9 mouse cellular contexts compared by ENCODE assay signal in the genomic region with DNA sequence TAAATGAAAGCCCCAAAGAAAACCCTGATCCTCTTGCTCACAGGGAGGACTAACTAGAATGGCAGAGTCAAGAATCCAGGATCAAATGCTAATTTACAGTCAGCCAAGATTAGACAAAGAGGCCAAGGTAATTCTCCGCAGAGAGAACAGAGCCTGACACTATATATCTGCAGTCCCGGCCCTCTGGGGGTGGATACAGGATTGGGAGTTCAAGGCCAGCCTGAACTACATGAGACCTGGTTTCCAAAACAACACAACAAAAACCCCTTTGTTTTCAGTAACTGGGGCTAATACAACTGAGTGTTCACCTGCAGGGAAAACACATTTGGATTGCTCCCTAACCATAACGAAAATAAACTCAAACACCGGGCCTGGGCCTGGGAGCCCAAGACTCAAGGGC. TPM values are rescaled to one million over a fixed set of nuclear protein-coding genes. Genes with fewer than 3 reads are reported as not detected.
DNase-seq lines count a peak whose midpoint lies in the region; ATAC-seq and TF ChIP-seq lines count a peak whose summit lies in the region.
"Had no signal": no experiment of that assay in that cellular context is flagged by ENCODE, and none has a peak within 500 bp of the region (broad histone marks: within the 10 kb centered on the region; RNA-seq: fewer than 3 reads in every experiment).

No protein-coding gene starts in this region.

- WGBS in heart, embryonic 13.5 days: 50% methylated on average over 4 of the region's 4 CpGs
- WGBS in neural tube, embryonic 13.5 days: 80% methylated on average over 4 of the region's 4 CpGs
- 87% methylated on average over 4 of the region's 4 CpGs for WGBS in limb, embryonic 10.5 days
- 62% methylated on average over 4 of the region's 4 CpGs for WGBS in stomach, postnatal 0 days

- intact Hi-C loops in heart, postnatal 14 days (cut with DNase I): loop anchor here (5.0 kb wide), 1 partner anchor 352 kb away; a partner anchor contains a TSS
- intact Hi-C loops in left cerebral cortex, adult 2 months (cut with DNase I): no loop called here

- H3K4me1 ChIP-seq in heart, embryonic 13.5 days: peaks cover 80% of the 10 kb centered on the region
- peaks cover 34% of the 10 kb centered on the region for H3K4me1 ChIP-seq in neural tube, embryonic 13.5 days (replicated peaks)
- H3K4me1 ChIP-seq in limb, embryonic 10.5 days: peaks cover 34% of the 10 kb centered on the region
- peaks cover 21% of the 10 kb centered on the region for H3K4me1 ChIP-seq in stomach, postnatal 0 days (replicated peaks; ENCODE audit: control insufficient read depth, insufficient read depth)

- no peak for DNase-seq in heart, postnatal 14 days
- no peak for DNase-seq in neural tube, embryonic 10.5 days (ENCODE audit: extremely low spot score, low spot score)
- DNase-seq in limb, embryonic 10.5 days (ENCODE audit: low spot score): no peak
- DNase-seq in stomach, postnatal 0 days (ENCODE audit: low spot score): no peak
- no peak for DNase-seq in left cerebral cortex, adult 2 months (ENCODE audit: extremely low spot score in 1 of 2, low spot score in 2 of 2)
- DNase-seq in urinary bladder, adult 18-20 months (ENCODE audit: low spot score in 2 of 2): no peak

- H3K27me3 ChIP-seq in heart, embryonic 13.5 days (replicated peaks): no peaks in the 10 kb centered on the region
- H3K27me3 ChIP-seq in neural tube, embryonic 13.5 days: no peaks in the 10 kb centered on the region
- H3K27me3 ChIP-seq in limb, embryonic 10.5 days (ENCODE audit: low read depth, poor library complexity, severe bottlenecking): peaks cover 22% of the 10 kb centered on the region
- H3K27me3 ChIP-seq in stomach, postnatal 0 days (ENCODE audit: control insufficient read depth, insufficient read depth, low read length): no peaks in the 10 kb centered on the region
- H3K27me3 ChIP-seq: Patski had no signal

- no peak for TF ChIP-seq EP300 in stomach, postnatal 0 days (optimal IDR thresholded peaks at IDR 0.05)

- no peak overlapping the region for H3K4me3 ChIP-seq in heart, embryonic 13.5 days
- no peak overlapping the region for H3K4me3 ChIP-seq in neural tube, embryonic 13.5 days
- H3K4me3 ChIP-seq in limb, embryonic 10.5 days: 0 out of 2 replicates have a peak overlapping the region, but pooled peaks have one; percentile 9
- no peak overlapping the region for H3K4me3 ChIP-seq in stomach, postnatal 0 days (ENCODE audit: low read depth, low read length)
- H3K4me3 ChIP-seq in left cerebral cortex, adult 2 months: no peak overlapping the region

- H3K4me2 ChIP-seq in heart, embryonic 13.5 days: peak overlapping the region; percentile 43
- no peak overlapping the region for H3K4me2 ChIP-seq in neural tube, embryonic 13.5 days
- H3K4me2 ChIP-seq in stomach, postnatal 0 days (replicated peaks; ENCODE audit: low read depth): no peak overlapping the region

- H3K9me3 ChIP-seq in heart, embryonic 13.5 days: no peaks in the 10 kb centered on the region
- no peaks in the 10 kb centered on the region for H3K9me3 ChIP-seq in neural tube, embryonic 13.5 days
- no peaks in the 10 kb centered on the region for H3K9me3 ChIP-seq in limb, embryonic 10.5 days (replicated peaks)
- H3K9me3 ChIP-seq in stomach, postnatal 0 days (ENCODE audit: control insufficient read depth, low read length): no peaks in the 10 kb centered on the region

- H3K9ac ChIP-seq in heart, embryonic 13.5 days: peak overlapping the region; percentile 66
- no peak overlapping the region for H3K9ac ChIP-seq in neural tube, embryonic 13.5 days
- no peak overlapping the region for H3K9ac ChIP-seq in stomach, postnatal 0 days (ENCODE audit: low read length)

- peaks cover 17% of the 10 kb centered on the region for H3K36me3 ChIP-seq in heart, embryonic 13.5 days
- peaks cover 49% of the 10 kb centered on the region for H3K36me3 ChIP-seq in neural tube, embryonic 13.5 days
- H3K36me3 ChIP-seq in limb, embryonic 10.5 days: peaks cover 36% of the 10 kb centered on the region
- H3K36me3 ChIP-seq in stomach, postnatal 0 days (ENCODE audit: control insufficient read depth, insufficient read depth, low read length): 0 out of 2 replicates have a peak, but pooled peaks cover 3% of the 10 kb centered on the region

- no peak for TF ChIP-seq CTCF in stomach, postnatal 0 days (IDR thresholded peaks at IDR 0.05; ENCODE audit: low read depth)
- TF ChIP-seq CTCF in left cerebral cortex, adult 2 months (IDR thresholded peaks at IDR 0.05): no peak

- ATAC-seq in heart, embryonic 13.5 days (ENCODE audit: extremely low read depth, insufficient number of reproducible peaks, low FRiP score, low TSS enrichment): no peak
- no peak for ATAC-seq in neural tube, embryonic 13.5 days (ENCODE audit: low read depth)
- no peak for ATAC-seq in stomach, postnatal 0 days (ENCODE audit: low FRiP score, low TSS enrichment)
- ATAC-seq: Patski had no signal

- peak overlapping the region; percentile 98 for H3K27ac ChIP-seq in heart, embryonic 13.5 days (replicated peaks)
- peak overlapping the region; percentile 74 for H3K27ac ChIP-seq in neural tube, embryonic 13.5 days (replicated peaks)
- H3K27ac ChIP-seq in limb, embryonic 10.5 days: peak overlapping the region; percentile 83
- peak overlapping the region; percentile 94 for H3K27ac ChIP-seq in stomach, postnatal 0 days (replicated peaks)
- H3K27ac ChIP-seq in left cerebral cortex, adult 2 months: no peak overlapping the region; the same call in none of the 2 replicates

RNA-seq across cellular contexts. Expression of a gene that starts 5.3 kb away (rescaled TPM):
- 13.5 and 13.7 TPM in 2 replicates for polyA plus RNA-seq in heart, embryonic 13.5 days (2015; fragmentation: Nextera tagmentation; extraction: Ambion mirVana)
- 10 to 100 TPM in 1 of 2 experiments, 1 to 10 TPM in 1; 7.2 to 10.1 TPM for total RNA-seq in heart, postnatal 14 days (2021)
- polyA plus RNA-seq in neural tube, embryonic 13.5 days (2015; fragmentation: Nextera tagmentation; extraction: Ambion mirVana): 9.0 and 9.4 TPM in 2 replicates
- polyA plus RNA-seq in limb, embryonic 10.5 days (2016; fragmentation: Nextera tagmentation; extraction: Ambion mirVana): 4.9 and 5.9 TPM in 2 replicates
- polyA plus RNA-seq in stomach, postnatal 0 days (2015; fragmentation: Nextera tagmentation; extraction: Ambion mirVana): 16.0 and 17.1 TPM in 2 replicates
- total RNA-seq in left cerebral cortex, adult 2 months (2021): 1 to 10 TPM; 8.3 TPM

RNA-seq across cellular contexts. Expression of a gene that starts 13.7 kb away (rescaled TPM):
- polyA plus RNA-seq in heart, embryonic 13.5 days (2015; fragmentation: Nextera tagmentation; extraction: Ambion mirVana): 0.14 and 0.17 TPM in 2 replicates
- under 1 TPM; 0.32 to 0.41 TPM for total RNA-seq in heart, postnatal 14 days (2021)
- polyA plus RNA-seq in neural tube, embryonic 13.5 days (2015; fragmentation: Nextera tagmentation; extraction: Ambion mirVana): 0.37 and 0.47 TPM in 2 replicates
- not detected in 2 replicates for polyA plus RNA-seq in limb, embryonic 10.5 days (2016; fragmentation: Nextera tagmentation; extraction: Ambion mirVana)
- 0.08 TPM in 1 of 2 replicates, not detected in the other for polyA plus RNA-seq in stomach, postnatal 0 days (2015; fragmentation: Nextera tagmentation; extraction: Ambion mirVana)
- total RNA-seq in left cerebral cortex, adult 2 months (2021): 1 to 10 TPM in 1 of 2 experiments, under 1 TPM in 1; 0.87 to 1.5 TPM

RNA-seq across cellular contexts. Expression of a gene that starts 17.9 kb away (rescaled TPM):
- polyA plus RNA-seq in heart, embryonic 13.5 days (2015; fragmentation: Nextera tagmentation; extraction: Ambion mirVana): 26.8 and 28.4 TPM in 2 replicates
- total RNA-seq in heart, postnatal 14 days (2021): 10 to 100 TPM; 16.8 to 21.4 TPM
- 39.9 and 45.5 TPM in 2 replicates for polyA plus RNA-seq in neural tube, embryonic 13.5 days (2015; fragmentation: Nextera tagmentation; extraction: Ambion mirVana)
- 42.3 and 45.3 TPM in 2 replicates for polyA plus RNA-seq in limb, embryonic 10.5 days (2016; fragmentation: Nextera tagmentation; extraction: Ambion mirVana)
- 26.4 and 26.8 TPM in 2 replicates for polyA plus RNA-seq in stomach, postnatal 0 days (2015; fragmentation: Nextera tagmentation; extraction: Ambion mirVana)
- 10 to 100 TPM; 22.5 to 24.1 TPM for total RNA-seq in left cerebral cortex, adult 2 months (2021)

RNA-seq across cellular contexts. Expression of a gene that starts 22.6 kb away (rescaled TPM):
- polyA plus RNA-seq in heart, embryonic 13.5 days (2015; fragmentation: Nextera tagmentation; extraction: Ambion mirVana): 36.3 and 41.6 TPM in 2 replicates
- total RNA-seq in heart, postnatal 14 days (2021): 10 to 100 TPM; 17.4 to 17.6 TPM
- 87.3 and 96.9 TPM in 2 replicates for polyA plus RNA-seq in neural tube, embryonic 13.5 days (2015; fragmentation: Nextera tagmentation; extraction: Ambion mirVana)
- 41.3 and 49.6 TPM in 2 replicates for polyA plus RNA-seq in limb, embryonic 10.5 days (2016; fragmentation: Nextera tagmentation; extraction: Ambion mirVana)
- polyA plus RNA-seq in stomach, postnatal 0 days (2015; fragmentation: Nextera tagmentation; extraction: Ambion mirVana): 42.3 and 42.4 TPM in 2 replicates
- 10 to 100 TPM; 41.1 to 44.7 TPM for total RNA-seq in left cerebral cortex, adult 2 months (2021)

RNA-seq across cellular contexts. Expression of a gene that starts 30.8 kb away (rescaled TPM):
- polyA plus RNA-seq in heart, embryonic 13.5 days (2015; fragmentation: Nextera tagmentation; extraction: Ambion mirVana): 21.4 and 26.6 TPM in 2 replicates
- 1 to 10 TPM; 2.0 to 2.2 TPM for total RNA-seq in heart, postnatal 14 days (2021)
- polyA plus RNA-seq in neural tube, embryonic 13.5 days (2015; fragmentation: Nextera tagmentation; extraction: Ambion mirVana): 20.5 and 23.7 TPM in 2 replicates
- polyA plus RNA-seq in limb, embryonic 10.5 days (2016; fragmentation: Nextera tagmentation; extraction: Ambion mirVana): 73.1 and 74.0 TPM in 2 replicates
- polyA plus RNA-seq in stomach, postnatal 0 days (2015; fragmentation: Nextera tagmentation; extraction: Ambion mirVana): 10.6 and 11.8 TPM in 2 replicates
- 1 to 10 TPM; 2.7 to 3.1 TPM for total RNA-seq in left cerebral cortex, adult 2 months (2021)
